Mouse (Mus musculus) ES-E14 (cell line): ENCODE data around the gene Lfng. TPM values are rescaled to one million over a fixed set of nuclear protein-coding genes. Genes with fewer than 3 reads are reported as not detected.

Experiments used
- DNase-seq: peaks from one replicate; pipeline ENCODE4 v3.0.0-alpha.2; 2013; ENCODE audit warnings: low read depth, low spot score
- H3K27ac ChIP-seq: 2 replicates; pipeline ENCODE4 v1.5.1; 2012; ENCODE audit warnings: low read depth, mild to moderate bottlenecking, low read length, moderate library complexity, mixed read lengths; ENCODE audit not compliant: poor library complexity, insufficient read depth, severe bottlenecking
- H3K36me3 ChIP-seq: 2 replicates; pipeline ENCODE4 v1.6.1; 2012; ENCODE audit warnings: mild to moderate bottlenecking, low read length, moderate library complexity, mixed read lengths; ENCODE audit not compliant: control insufficient read depth, poor library complexity, insufficient read depth, severe bottlenecking
- H3K4me1 ChIP-seq, 2 experiments: fragments of 150-350 bp in 1 of 2; sonication (generic) in 1 of 2; 2 replicates each; pipeline ENCODE4 v1.6.1; 2012; ENCODE audit warnings: low read length in 2 of 2, mild to moderate bottlenecking in 1 of 2, mixed read lengths in 1 of 2; ENCODE audit not compliant: control insufficient read depth in 2 of 2, insufficient read depth in 2 of 2, poor library complexity in 1 of 2
- H3K4me3 ChIP-seq, 2 experiments: fragments of 150-350 bp in 1 of 2; sonication (generic) in 1 of 2; 2 replicates each; pipeline ENCODE4 v1.5.1; 2012; ENCODE audit warnings: low read length in 2 of 2, low read depth in 1 of 2, mild to moderate bottlenecking in 1 of 2, mixed read lengths in 1 of 2; ENCODE audit not compliant: insufficient read depth in 1 of 2, poor library complexity in 1 of 2, severe bottlenecking in 1 of 2
- H3K9ac ChIP-seq: 2 replicates; pipeline ENCODE4 v1.6.1; 2012; ENCODE audit warnings: low read depth, mild to moderate bottlenecking, low read length, mixed read lengths; ENCODE audit not compliant: poor library complexity, insufficient read depth, severe bottlenecking
- H3K9me3 ChIP-seq: fragments of 150-350 bp; sonication (generic); 2 replicates; pipeline ENCODE4 v1.6.1; 2012; ENCODE audit warnings: low read depth, mild to moderate bottlenecking, low read length; ENCODE audit not compliant: control insufficient read depth, insufficient read depth
- CHD2 ChIP-seq: IDR thresholded peaks from 2 replicates; pipeline ENCODE4 v1.6.1; 2014; ENCODE audit warnings: mild to moderate bottlenecking, low read depth, low read length, inconsistent platforms
- HCFC1 ChIP-seq: IDR thresholded peaks from 2 replicates; pipeline ENCODE4 v1.6.1; 2012; ENCODE audit warnings: low read length, inconsistent platforms, borderline replicate concordance; ENCODE audit not compliant: insufficient read depth
- MAFK ChIP-seq: IDR thresholded peaks from 2 replicates; pipeline ENCODE4 v1.6.1; 2014; ENCODE audit warnings: mild to moderate bottlenecking, low read depth, low read length, inconsistent platforms; ENCODE audit not compliant: insufficient read depth
- ZC3H11A ChIP-seq: IDR thresholded peaks from 2 replicates; pipeline ENCODE4 v1.6.1; 2012; ENCODE audit warnings: low read depth, mild to moderate bottlenecking, inconsistent platforms, low read length, borderline replicate concordance
- ZNF384 ChIP-seq: IDR thresholded peaks from 2 replicates; pipeline ENCODE4 v1.6.1; 2012; ENCODE audit warnings: low read depth, low read length, inconsistent platforms
- in situ Hi-C, 2 experiments: fragments of 600-800 bp; cut with MboI; formaldehyde crosslinking; loops; one replicate each; pipeline ENCODE4 v1.15.1; 2025; ENCODE audit warnings: low sequenced_read_pairs in 2 of 2, inconsistent platforms in 1 of 2; ENCODE audit not compliant: unreplicated experiment in 2 of 2
- total RNA-seq: library from RNA; depleted of rRNA; stranded (reverse); fragments of 300-350 nt; gene quantifications from 2 replicates; pipeline ENCODE4 v1.2.3, GENCODE M21; 2012

Gene Lfng
- total RNA-seq, 1 experiment = 13.3 TPM

DNA sequence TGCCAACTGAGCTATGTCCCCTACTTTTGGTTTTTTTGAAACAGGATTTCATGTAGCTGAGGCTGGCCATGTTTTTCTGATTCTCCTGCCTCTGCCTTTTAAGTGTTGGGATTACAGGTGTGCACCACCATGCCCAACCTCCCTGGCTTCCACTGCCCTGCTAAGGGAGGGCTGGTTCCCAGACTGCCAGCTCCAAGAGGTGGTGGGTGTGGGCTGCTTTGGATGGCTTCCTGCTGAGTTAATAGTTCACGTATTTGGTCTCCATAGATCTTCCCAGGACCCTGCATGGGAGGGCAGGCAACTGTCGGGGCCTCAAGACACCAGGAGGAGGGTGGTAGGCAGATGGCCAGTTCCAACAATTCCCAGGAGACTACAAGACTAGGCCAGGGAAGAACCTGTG, 4.6 kb upstream of the Lfng start:
- TF ChIP-seq ZNF384 (no peak), MAFK (no peak), HCFC1 (no peak), CHD2 (no peak)
- Histone ChIP-seq H3K4me3 (no peak overlapping the region), H3K27ac (no peak overlapping the region), H3K36me3 (no peaks in the 10 kb centered on the region), H3K4me1 (no peaks in the 10 kb centered on the region; a peak in 1 of 4 replicates), H3K9me3 (no peaks in the 10 kb centered on the region), H3K9ac (no peak overlapping the region)
- in situ Hi-C loops = no loop called here
- DNase-seq = no peak

DNA sequence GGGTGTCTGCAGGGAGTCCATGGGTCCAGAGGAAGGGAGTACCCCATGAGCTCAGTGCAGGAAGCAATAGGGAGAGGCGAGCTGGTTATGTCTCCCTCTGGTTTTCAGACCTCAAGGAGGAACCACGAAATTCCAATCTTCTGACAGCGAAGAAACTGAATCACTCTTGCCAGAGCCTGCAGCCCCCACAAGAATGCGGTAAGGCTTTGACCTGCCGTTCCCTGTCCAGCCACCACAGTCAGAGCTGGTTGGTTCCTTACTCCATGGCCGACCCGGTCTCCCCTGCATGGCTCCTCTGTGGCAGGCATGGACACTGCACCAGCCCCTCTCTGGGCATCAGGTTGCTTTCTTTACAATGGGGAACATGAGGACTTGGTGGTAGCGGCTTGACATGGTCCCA, 2.7 kb upstream of the Lfng start:
- in situ Hi-C loops = no loop called here
- Histone ChIP-seq H3K4me3 (no peak overlapping the region), H3K36me3 (no peaks in the 10 kb centered on the region), H3K4me1 (peaks cover 0 to 12% of the 10 kb centered on the region in 2 experiments; a peak in 2 of 4 replicates), H3K9me3 (no peaks in the 10 kb centered on the region), H3K27ac (no peak overlapping the region), H3K9ac (no peak overlapping the region)
- TF ChIP-seq HCFC1 (no peak), MAFK (no peak), ZNF384 (no peak), CHD2 (no peak), ZC3H11A (no peak)
- DNase-seq = no peak

DNA sequence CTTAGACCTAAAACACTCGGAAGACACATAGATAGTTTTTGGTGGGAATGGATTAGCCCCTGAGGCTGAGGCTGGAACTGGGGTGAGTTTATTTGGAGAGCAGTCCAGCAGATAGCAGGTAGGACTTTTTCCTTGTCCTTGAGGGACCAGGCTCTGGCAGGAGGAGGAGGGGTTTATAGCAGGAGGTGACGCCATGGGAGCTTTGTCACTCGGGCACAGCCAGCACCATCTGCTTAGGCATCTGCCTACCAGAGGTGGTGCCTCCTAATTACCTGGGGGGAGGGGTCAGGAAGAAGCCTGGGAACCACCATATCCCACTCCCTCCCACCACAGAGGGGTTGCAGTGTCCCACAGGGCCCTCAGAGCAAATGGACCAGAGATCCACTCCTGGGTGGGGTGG, 1.9 kb upstream of the Lfng start:
- Histone ChIP-seq H3K4me3 (no peak overlapping the region), H3K36me3 (no peaks in the 10 kb centered on the region), H3K27ac (no peak overlapping the region), H3K4me1 (peaks cover 0 to 17% of the 10 kb centered on the region in 2 experiments; a peak in 2 of 4 replicates), H3K9me3 (no peaks in the 10 kb centered on the region), H3K9ac (no peak overlapping the region)
- DNase-seq = no peak
- in situ Hi-C loops = no loop called here
- TF ChIP-seq CHD2 = no peak
- no peak for TF ChIP-seq MAFK
- TF ChIP-seq ZNF384 = no peak

DNA sequence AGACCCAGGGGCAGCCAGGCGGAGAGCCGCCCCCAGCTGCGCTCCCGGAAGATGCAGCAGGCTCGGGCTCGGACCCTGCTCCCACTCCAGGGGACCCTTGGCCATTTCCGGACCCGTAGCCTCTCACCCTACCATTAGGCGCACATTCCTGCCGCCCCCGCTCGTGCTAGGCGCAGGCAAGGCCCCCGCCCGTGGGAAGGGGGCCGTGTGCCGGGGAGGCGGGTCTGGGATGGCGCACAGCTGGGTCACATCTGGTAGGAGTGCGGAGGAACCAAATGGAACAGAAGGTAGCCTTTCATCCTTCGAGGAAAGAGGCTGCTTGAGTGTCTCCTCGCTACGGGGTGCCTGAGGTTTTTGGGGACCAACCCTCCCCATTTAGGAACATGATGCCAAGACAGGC, 734 bp upstream of the Lfng start:
- Histone ChIP-seq H3K4me1 (peaks cover 0 to 24% of the 10 kb centered on the region in 2 experiments; a peak in 2 of 4 replicates), H3K36me3 (no peaks in the 10 kb centered on the region), H3K4me3 (peak overlapping the region; percentile 72 to 79), H3K9ac (no peak overlapping the region), H3K27ac (no peak overlapping the region), H3K9me3 (no peaks in the 10 kb centered on the region)
- DNase-seq = no peak
- in situ Hi-C loops = no loop called here
- TF ChIP-seq CHD2 = no peak
- no peak for TF ChIP-seq MAFK
- TF ChIP-seq HCFC1 = no peak
- no peak for TF ChIP-seq ZC3H11A
- TF ChIP-seq ZNF384 = no peak
